Mouse (Mus musculus) thymus, adult 2 months (tissue): ENCODE results near the gene Abhd18. TPM values are rescaled to one million over a fixed set of nuclear protein-coding genes. Genes with fewer than 3 reads are reported as not detected.
"Not testable (repeated sequence)": the region's sequence is repeated elsewhere in the genome, so short reads cannot be mapped to it uniquely, and the experiment has no call there.

Experiments
- DNase-seq: peaks from one replicate; pipeline ENCODE4 v3.0.0; 2021
- H3K27ac ChIP-seq: fragments of 200-500 bp; 2 replicates; pipeline ENCODE4 v1.5.1; 2012; ENCODE audit warnings: low read length, control low read depth; ENCODE audit not compliant: control insufficient read depth, insufficient read depth
- H3K27me3 ChIP-seq: fragments of 200-500 bp; 2 replicates; pipeline ENCODE4 v1.6.1; 2012; ENCODE audit warnings: mild to moderate bottlenecking, low read length, moderate library complexity, mixed read lengths; ENCODE audit not compliant: control insufficient read depth, insufficient read depth
- H3K36me3 ChIP-seq: fragments of 200-500 bp; 2 replicates; pipeline ENCODE4 v1.6.1; 2012; ENCODE audit warnings: mild to moderate bottlenecking, low read length, moderate library complexity; ENCODE audit not compliant: control insufficient read depth, insufficient read depth
- H3K4me1 ChIP-seq: fragments of 200-500 bp; replicated peaks from 2 replicates; pipeline ENCODE4 v1.6.1; 2012; ENCODE audit warnings: low read length; ENCODE audit not compliant: control insufficient read depth, insufficient read depth
- H3K4me3 ChIP-seq: fragments of 200-500 bp; 2 replicates; pipeline ENCODE4 v1.5.1; 2012; ENCODE audit warnings: mild to moderate bottlenecking, low read length, control low read depth, moderate library complexity; ENCODE audit not compliant: control insufficient read depth, insufficient read depth
- CTCF ChIP-seq: fragments of 200-500 bp; IDR thresholded peaks from 2 replicates; pipeline ENCODE4 v1.5.1; 2012; ENCODE audit warnings: mild to moderate bottlenecking, control low read depth, low read length, moderate library complexity, borderline replicate concordance; ENCODE audit not compliant: control insufficient read depth, poor library complexity, insufficient read depth; ENCODE audit errors: extremely low read depth
- POLR2A ChIP-seq: fragments of 200-500 bp; IDR thresholded peaks from 2 replicates; pipeline ENCODE4 v1.6.1; 2012; ENCODE audit warnings: mild to moderate bottlenecking, low read length, control low read depth, moderate library complexity; ENCODE audit not compliant: control insufficient read depth, poor library complexity, insufficient read depth; ENCODE audit errors: extremely low read depth
- WGBS: fragments of 180-500 bp; shearing (Covaris S2); methylation state at CpG from one replicate; pipeline ENCODE4 v1.1.7; 2018; 5-methylcytosine and 5-hydroxymethylcytosine counted together
- polyA plus RNA-seq: library from polyadenylated mRNA; depleted of rRNA; stranded (reverse); fragments of >200 nt; gene quantifications from 2 replicates; pipeline ENCODE4 v1.2.3, GENCODE M21; 2012; rRNA removed

Abhd18 gene
- 4.8 and 6.4 TPM in 2 replicates for polyA plus RNA-seq

DNA sequence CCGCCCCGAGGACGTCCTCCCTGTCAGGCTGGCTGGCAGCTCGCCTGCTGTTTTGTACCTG lies at the start of gene Abhd18:
Gene Abhd18, plus strand, starts transcription at position 14 of the 61 bp plus-strand sequence.
- DNase-seq, H3K27me3 ChIP-seq, H3K4me1 ChIP-seq, H3K36me3 ChIP-seq, H3K27ac ChIP-seq: not testable (repeated sequence)
- peak within 1 kb of the TSS; percentile 68 for H3K4me3 ChIP-seq
- WGBS, result 0% methylated on average over 2 of the region's 4 CpGs

DNA sequence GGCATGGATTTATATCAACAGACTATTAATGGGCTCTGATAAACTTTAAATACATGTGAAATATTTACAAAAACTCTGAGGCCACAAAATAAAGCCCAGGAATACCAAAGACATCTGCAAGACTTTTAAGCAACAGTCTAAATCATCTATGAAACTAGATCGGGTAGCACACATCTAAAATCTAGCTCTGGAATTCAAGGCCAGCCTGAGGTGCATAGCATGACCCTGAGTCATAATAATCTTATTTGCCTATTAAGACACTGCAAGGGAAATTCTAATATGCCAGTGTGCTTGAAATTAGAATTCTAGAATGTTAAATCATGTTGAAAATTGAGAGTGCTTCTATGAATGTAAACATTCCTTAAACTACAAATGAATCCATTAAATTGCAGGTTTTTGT lies 48.7 kb upstream of the Abhd18 start:
- no peak overlapping the region for H3K4me3 ChIP-seq
- no peak for DNase-seq
- WGBS, result 91% methylated on average over 1 of the region's 1 CpGs
- TF ChIP-seq CTCF (no peak), POLR2A (no peak)
- H3K27ac ChIP-seq, result no peak overlapping the region
- peaks cover 3% of the 10 kb centered on the region for H3K4me1 ChIP-seq
- no peaks in the 10 kb centered on the region for H3K27me3 ChIP-seq
- no peaks in the 10 kb centered on the region for H3K36me3 ChIP-seq

DNA sequence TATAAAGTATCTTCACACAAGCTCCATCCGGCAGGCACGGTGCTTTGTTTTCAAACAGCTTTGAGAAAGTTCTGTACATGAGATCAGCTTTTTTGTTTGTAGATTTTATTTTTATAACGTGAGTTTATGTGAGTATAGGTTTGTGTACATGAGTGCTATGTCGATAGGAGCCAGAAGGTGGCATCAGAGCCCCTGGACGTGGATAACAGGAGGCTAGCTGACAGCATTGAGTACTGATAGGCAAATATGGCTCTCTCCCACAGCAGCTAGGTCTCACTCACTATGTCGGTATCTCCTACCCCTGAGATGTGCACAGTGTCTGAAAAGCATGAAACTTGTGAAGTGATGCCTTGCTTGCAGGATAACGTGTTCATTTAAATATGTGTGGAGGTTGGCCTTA lies 48.3 kb upstream of the Abhd18 start:
- 69% methylated on average over 7 of the region's 7 CpGs for WGBS
- no peak overlapping the region for H3K4me3 ChIP-seq
- H3K27me3 ChIP-seq, result no peaks in the 10 kb centered on the region
- H3K36me3 ChIP-seq, result no peaks in the 10 kb centered on the region
- H3K4me1 ChIP-seq, result peaks cover 3% of the 10 kb centered on the region
- no peak overlapping the region for H3K27ac ChIP-seq
- TF ChIP-seq CTCF, result no peak
- no peak for TF ChIP-seq POLR2A
- DNase-seq, result peak; percentile 66

DNA sequence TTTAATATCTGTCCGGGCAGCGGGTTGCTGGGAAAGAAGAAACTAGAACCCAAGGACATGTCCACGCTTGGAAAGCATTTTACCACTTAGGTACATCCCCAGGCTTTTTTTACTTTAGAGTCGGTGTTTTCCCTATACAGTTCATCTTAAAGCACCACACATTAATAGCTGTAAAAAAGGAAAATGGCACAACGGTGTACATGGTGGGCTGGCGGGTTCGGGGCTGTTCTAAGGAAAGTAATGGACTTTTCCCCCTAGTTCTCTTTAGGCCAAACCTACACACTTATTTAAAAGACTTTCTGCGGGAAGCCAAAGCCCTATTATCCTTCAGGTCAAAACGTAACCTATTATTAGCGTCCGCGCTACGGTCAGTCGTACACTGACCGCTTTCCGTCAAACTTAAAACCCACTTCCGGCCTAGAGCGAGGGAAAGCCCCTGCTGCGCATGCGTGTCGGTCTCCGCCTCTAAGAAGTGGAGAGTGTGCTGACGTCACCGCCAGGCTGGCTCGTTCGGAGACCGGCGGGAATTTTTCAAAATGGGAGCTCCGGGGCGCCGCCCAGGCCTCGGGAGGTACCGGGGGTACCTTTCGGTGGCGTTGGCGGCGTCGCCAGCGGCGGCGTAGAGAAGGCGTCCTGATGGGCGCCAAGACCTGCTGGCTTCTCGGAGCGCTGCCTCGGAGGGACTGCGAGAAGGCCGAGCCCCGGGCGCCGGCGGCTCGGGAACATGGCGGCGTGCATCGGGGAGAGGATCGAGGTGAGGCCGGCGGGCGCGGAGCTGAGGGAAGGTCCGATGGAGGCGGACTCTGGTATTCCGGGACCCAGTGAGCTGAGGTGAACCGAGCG lies 47.0 kb upstream of the Abhd18 start, which contains the start of gene Plk4:
Gene Plk4, plus strand, starts transcription at position 490 of the 843 bp plus-strand sequence.
- Histone ChIP-seq H3K4me3 (peak within 1 kb of the TSS; percentile 90), H3K36me3 (no peaks in the 10 kb centered on the region; the same call in 1 of the 2 replicates), H3K4me1 (peaks cover 3% of the 10 kb centered on the region), H3K27me3 (no peaks in the 10 kb centered on the region), H3K27ac (no peak within 1 kb of the TSS)
- TF ChIP-seq CTCF, result no peak
- TF ChIP-seq POLR2A, result 0 out of 2 replicates have a peak, but pooled peaks have one; percentile 16
- peak; percentile 94 for DNase-seq
- 3% methylated on average over 66 of the region's 66 CpGs for WGBS

DNA sequence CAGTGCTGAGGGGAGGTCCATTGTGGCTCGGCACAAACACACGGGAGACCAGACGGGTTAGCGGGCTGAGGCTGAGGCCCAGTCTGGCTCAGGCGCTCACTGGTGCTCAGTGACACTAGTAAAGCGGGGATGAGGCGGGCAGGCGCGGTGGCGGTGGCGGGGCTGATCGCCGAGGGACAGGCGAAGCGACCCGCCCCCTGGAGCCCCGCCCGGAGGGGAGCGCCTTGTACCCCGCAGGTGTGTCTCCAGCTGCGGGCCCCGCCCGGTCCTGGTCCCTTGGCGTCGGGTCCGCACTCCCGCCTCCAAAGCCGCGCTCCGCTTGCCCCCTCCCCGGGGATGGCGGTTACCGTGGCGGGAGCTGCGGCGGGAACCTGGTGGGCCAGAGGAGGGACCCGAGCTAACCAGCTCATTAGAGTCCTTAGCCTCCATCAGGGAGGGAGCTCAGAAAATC lies 46.4 kb upstream of the Abhd18 start:
- WGBS, result 2% methylated on average over 37 of the region's 37 CpGs
- peak; percentile 61 for DNase-seq
- TF ChIP-seq CTCF (no peak), POLR2A (no peak)
- H3K4me3 ChIP-seq, result peak overlapping the region; percentile 90
- peaks cover 3% of the 10 kb centered on the region for H3K4me1 ChIP-seq
- no peak overlapping the region for H3K27ac ChIP-seq
- peaks cover 6% of the 10 kb centered on the region for H3K36me3 ChIP-seq
- H3K27me3 ChIP-seq, result no peaks in the 10 kb centered on the region

DNA sequence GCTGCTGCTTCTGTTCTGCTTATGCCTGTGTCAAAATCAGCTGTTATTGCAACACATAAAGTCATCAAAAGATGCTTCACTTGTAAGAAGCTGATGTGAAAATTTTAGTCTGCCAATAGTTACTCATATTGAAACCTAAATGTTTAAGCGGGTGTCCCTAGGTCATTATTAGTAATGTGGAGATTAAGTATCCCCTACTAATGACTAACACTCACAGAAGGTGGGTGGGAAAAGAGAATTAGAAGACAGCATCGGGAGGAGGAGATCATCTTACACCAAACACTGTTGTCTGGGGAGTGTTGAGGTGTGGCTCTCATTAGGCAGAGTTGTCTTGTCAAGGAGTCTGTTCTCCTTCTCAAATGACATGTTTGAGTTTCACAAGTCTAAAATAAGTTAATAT lies 39.9 kb upstream of the Abhd18 start:
- Histone ChIP-seq H3K36me3 (peaks cover 41% of the 10 kb centered on the region), H3K27me3 (no peaks in the 10 kb centered on the region), H3K27ac (no peak overlapping the region), H3K4me3 (no peak overlapping the region), H3K4me1 (no peaks in the 10 kb centered on the region)
- no peak for TF ChIP-seq CTCF
- no peak for TF ChIP-seq POLR2A
- WGBS, result 95% methylated on average over 2 of the region's 2 CpGs
- DNase-seq, result no peak

DNA sequence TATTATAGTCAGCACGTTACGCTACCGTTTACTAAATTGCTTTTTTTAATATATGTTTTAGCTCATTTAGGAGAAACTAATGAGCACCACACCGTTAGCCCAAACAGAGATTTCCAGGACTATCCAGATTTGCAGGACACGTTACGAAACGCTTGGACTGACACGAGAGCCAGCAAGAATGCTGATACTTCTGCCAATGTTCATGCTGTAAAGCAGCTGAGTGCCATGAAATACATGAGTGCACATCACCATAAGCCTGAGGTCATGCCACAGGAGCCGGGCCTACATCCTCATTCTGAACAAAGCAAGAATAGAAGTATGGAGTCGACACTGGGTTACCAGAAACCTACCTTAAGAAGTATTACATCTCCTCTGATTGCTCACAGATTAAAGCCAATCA lies 38.1 kb upstream of the Abhd18 start:
- Histone ChIP-seq H3K4me1 (no peaks in the 10 kb centered on the region), H3K36me3 (peaks cover 52% of the 10 kb centered on the region), H3K27me3 (no peaks in the 10 kb centered on the region), H3K27ac (no peak overlapping the region), H3K4me3 (no peak overlapping the region)
- whole genome bisulfite sequencing, result 97% methylated on average over 10 of the region's 10 CpGs
- no peak for DNase-seq
- TF ChIP-seq CTCF (no peak), POLR2A (no peak)
